Mouse (Mus musculus): ENCODE measurements at regions not wholly inside any gene's neighbourhood (a gene's known extent, or its start where the extent isn't known, plus 50 kb on each side); places are given as distances from the start of the nearest gene placed in this dataset.

GRCm38 (mm10) chr3:144324974-144325373 is 120.0 kb upstream of the Lmo4 start:
- no peak for DNase-seq (ENCODE audit: low spot score)

GRCm38 (mm10) chr3:144323524-144323923 is 118.5 kb upstream of the Lmo4 start:
- DNase-seq (ENCODE audit: low spot score): no peak

GRCm38 (mm10) chr3:144319468-144320205 is 114.6 kb upstream of the Lmo4 start:
- DNase-seq (ENCODE audit: low spot score): no peak

- DNase-seq (ENCODE audit: low spot score): no peak
Observed at GRCm38 (mm10) chr3:144318761-144319467, 113.9 kb upstream of the Lmo4 start.

- DNase-seq (ENCODE audit: low spot score): no peak
Observed at GRCm38 (mm10) chr3:144310748-144311147, 105.7 kb upstream of the Lmo4 start.

- no peak for DNase-seq (ENCODE audit: low spot score)
Observed at GRCm38 (mm10) chr3:144308616-144309015, 103.6 kb upstream of the Lmo4 start.

- no peak for DNase-seq (ENCODE audit: low spot score)
Observed at GRCm38 (mm10) chr3:144307557-144307956, 102.5 kb upstream of the Lmo4 start.

- no peak for DNase-seq (ENCODE audit: low spot score)
Observed at GRCm38 (mm10) chr3:144305456-144305855, 100.4 kb upstream of the Lmo4 start.

GRCm38 (mm10) chr3:144304924-144305323 is 99.9 kb upstream of the Lmo4 start:
- no peak for DNase-seq (ENCODE audit: low spot score)

- no peak for DNase-seq (ENCODE audit: low spot score)
Observed at GRCm38 (mm10) chr3:144302626-144303025, 97.6 kb upstream of the Lmo4 start.

DNA sequence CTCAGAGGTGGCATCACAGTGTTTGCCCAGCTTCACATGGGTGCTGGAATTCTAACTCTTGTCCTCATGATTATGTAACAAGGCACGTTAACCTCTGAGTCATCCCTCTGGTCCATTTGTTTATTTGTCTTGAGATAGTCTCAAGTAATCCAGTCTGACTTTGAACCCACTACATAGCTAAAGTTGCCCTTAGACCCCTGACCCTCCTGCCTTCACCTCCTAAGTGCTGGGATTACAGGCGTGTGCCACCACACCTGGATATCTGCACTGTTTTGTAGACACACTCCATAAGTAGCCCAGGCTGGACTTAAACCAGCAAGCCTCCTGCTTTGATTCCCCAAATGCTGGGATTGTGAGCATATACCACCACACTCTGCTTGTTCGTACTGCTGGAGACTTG is 96.0 kb upstream of the Lmo4 start:
- DNase-seq (ENCODE audit: low spot score): no peak

DNA sequence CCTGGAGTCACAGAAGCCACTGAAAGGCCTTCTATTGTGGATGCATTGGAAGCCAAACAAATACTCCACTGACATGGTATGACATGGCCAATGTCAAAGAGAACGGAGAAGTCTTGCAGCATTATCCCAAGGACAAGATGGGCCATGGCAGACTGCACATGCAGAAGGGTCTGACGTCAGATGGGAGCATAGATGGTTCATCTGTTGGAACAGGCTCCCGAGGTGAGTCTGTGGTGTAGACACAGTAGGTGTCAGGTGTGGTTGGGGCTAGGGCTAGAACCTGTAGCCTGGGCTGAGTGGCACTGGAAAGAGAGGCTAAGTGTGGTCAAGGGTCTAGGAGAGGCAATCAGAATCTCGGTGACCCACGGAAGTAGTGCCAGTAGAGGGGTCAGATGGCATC is 94.2 kb upstream of the Lmo4 start:
- no peak for DNase-seq (ENCODE audit: low spot score)

DNA sequence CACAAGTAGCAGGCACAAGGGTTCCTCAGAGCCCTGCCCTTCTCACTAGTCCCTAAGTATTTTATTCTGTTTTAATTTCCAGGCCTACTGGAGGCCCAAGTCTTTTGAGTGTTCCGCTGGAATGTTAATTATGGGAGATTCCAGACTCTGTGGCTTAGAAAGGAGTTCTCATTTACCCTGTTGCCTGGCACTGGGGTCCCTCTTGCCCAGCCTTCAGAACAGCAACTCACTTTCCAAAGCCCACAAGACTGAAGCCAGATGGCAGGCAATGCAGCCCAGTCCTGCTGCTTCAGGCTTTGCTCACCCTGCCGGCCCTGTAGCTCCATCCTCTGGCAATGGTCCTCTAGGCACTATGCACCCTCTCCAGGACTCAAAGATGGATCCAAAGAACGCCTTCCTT is 84.5 kb upstream of the Lmo4 start:
- no peak for DNase-seq (ENCODE audit: low spot score)

GRCm38 (mm10) chr3:144286100-144286499 is 81.1 kb upstream of the Lmo4 start:
- DNase-seq (ENCODE audit: low spot score): no peak

DNA sequence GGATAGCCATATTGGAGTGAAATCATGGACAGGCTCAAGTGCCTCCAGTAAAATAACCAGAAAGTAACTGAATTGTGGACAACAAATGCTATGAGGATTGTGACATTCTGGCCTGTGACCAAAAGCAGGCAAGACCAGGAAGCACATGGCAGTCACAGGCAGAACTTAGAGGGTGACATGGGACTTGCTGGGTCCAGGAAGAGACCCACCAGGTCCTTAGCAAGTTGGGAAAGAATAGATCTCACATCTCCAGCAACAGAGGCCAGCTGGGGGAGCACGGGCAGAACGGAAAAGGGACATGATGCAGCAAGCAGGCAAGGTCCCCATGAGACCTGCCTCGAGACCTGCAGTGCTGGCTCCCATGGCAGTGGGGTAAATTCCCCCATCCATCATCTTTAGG is 79.3 kb upstream of the Lmo4 start:
- no peak for DNase-seq (ENCODE audit: low spot score)

- DNase-seq (ENCODE audit: low spot score): no peak
Observed at GRCm38 (mm10) chr3:144273115-144273514, 68.1 kb upstream of the Lmo4 start.

DNA sequence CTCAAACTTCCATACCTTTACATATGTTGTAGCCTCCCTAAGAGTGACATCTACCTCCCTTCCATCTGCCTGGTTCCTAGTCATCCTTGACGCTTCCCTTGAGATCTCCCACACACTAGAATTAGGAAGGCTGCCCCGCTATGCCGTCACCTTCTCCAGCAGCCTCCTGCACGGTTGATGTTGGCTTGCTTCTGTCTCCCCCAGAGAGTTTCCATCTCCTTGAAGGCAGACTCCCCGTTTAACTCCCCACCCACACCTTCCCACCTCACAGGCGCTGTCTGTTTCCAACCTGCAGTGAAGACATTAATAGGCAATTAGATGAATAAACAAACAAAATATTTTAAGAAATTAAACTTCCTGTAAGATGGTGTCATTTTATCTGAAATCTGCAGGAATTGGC is 65.2 kb upstream of the Lmo4 start:
- DNase-seq (ENCODE audit: low spot score): no peak

- DNase-seq (ENCODE audit: low spot score): no peak
Observed at GRCm38 (mm10) chr3:144264554-144264953, 59.5 kb upstream of the Lmo4 start.

DNA sequence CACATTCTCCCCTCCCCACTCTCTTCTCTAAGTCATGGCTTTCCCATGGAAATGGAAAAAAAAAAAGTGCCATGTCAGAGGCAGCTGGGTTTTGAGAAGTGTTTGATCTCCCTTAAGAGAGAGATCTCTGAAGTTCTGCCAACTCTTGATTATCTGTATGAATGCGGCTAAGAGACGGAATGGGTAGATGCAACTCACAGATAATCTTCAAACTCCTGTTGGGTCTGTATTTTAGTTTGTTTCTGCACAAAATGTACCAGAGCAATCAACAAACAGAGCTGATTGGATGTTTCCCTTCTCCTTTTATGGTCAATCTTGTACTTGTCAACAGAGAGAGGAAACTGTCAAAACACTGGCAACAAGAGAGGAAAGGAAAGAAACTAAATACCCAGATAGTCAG is 55.9 kb upstream of the Lmo4 start:
- DNase-seq (ENCODE audit: low spot score): no peak

- no peak for DNase-seq (ENCODE audit: low spot score)
Observed at GRCm38 (mm10) chr3:144257714-144258517, 52.9 kb upstream of the Lmo4 start.

GRCm38 (mm10) chr3:144257196-144257595 is 52.2 kb upstream of the Lmo4 start:
- no peak for DNase-seq (ENCODE audit: low spot score)

GRCm38 (mm10) chr3:144255596-144256550 is 50.9 kb upstream of the Lmo4 start:
- no peak for DNase-seq (ENCODE audit: low spot score)

Measured in urinary bladder, postnatal 14 days (tissue).